Comparison of ENCODE assay signal across 8 mouse cellular contexts in genomic region chr11:98937410-98937913, GRCm38 (mm10). TPM values are rescaled to one million over a fixed set of nuclear protein-coding genes. Genes with fewer than 3 reads are reported as not detected.
A peak's percentile ranks its signal among the peaks of the same experiment; 100 is the strongest.
DNase-seq lines count a peak whose midpoint lies in the region; ATAC-seq and TF ChIP-seq lines count a peak whose summit lies in the region.

No protein-coding gene starts in this region.

- H3K4me1 ChIP-seq in ES-Bruce4 (ENCODE audit: control insufficient read depth, insufficient read depth, low read length): peaks cover 17% of the 10 kb centered on the region
- peaks cover 86% of the 10 kb centered on the region for H3K4me1 ChIP-seq in embryonic facial prominence, embryonic 15.5 days
- H3K4me1 ChIP-seq in heart, embryonic 13.5 days: peaks cover 89% of the 10 kb centered on the region
- peaks cover 74% of the 10 kb centered on the region for H3K4me1 ChIP-seq in kidney, embryonic 16.5 days (ENCODE audit: insufficient read depth, low read length)

- peak overlapping the region; percentile 96 for H3K9ac ChIP-seq in ES-Bruce4 (ENCODE audit: low read depth, poor library complexity, severe bottlenecking)
- H3K9ac ChIP-seq in embryonic facial prominence, embryonic 15.5 days: peak overlapping the region; percentile 75
- H3K9ac ChIP-seq in heart, embryonic 13.5 days: peak overlapping the region; percentile 91
- H3K9ac ChIP-seq in kidney, embryonic 16.5 days (replicated peaks; ENCODE audit: low read length): peak overlapping the region; percentile 91

- peak; percentile 90 for DNase-seq in adrenal gland, postnatal 25 days
- peak; percentile 93 to 96 for DNase-seq in lung, postnatal 4 days
- peak; percentile 88 for DNase-seq in retina, embryonic 14.5 days (ENCODE audit: low spot score)
- DNase-seq in urinary bladder, adult 2 months (ENCODE audit: low spot score): peak; percentile 77

- ATAC-seq in embryonic facial prominence, embryonic 15.5 days (ENCODE audit: insufficient number of reproducible peaks, low FRiP score, low TSS enrichment, low read depth): peak; percentile 88
- peak; percentile 80 for ATAC-seq in heart, embryonic 13.5 days (ENCODE audit: extremely low read depth, insufficient number of reproducible peaks, low FRiP score, low TSS enrichment)
- peak; percentile 88 for ATAC-seq in kidney, embryonic 16.5 days (ENCODE audit: low FRiP score, low TSS enrichment)

- no peak for TF ChIP-seq CTCF in ES-Bruce4 (IDR thresholded peaks at IDR 0.05; ENCODE audit: low read depth, low read length)

- no peaks in the 10 kb centered on the region for H3K9me3 ChIP-seq in ES-Bruce4 (replicated peaks; ENCODE audit: control insufficient read depth, insufficient read depth, low read length, poor library complexity, severe bottlenecking)
- no peaks in the 10 kb centered on the region for H3K9me3 ChIP-seq in embryonic facial prominence, embryonic 15.5 days (replicated peaks)
- H3K9me3 ChIP-seq in heart, embryonic 13.5 days: no peaks in the 10 kb centered on the region
- no peaks in the 10 kb centered on the region for H3K9me3 ChIP-seq in kidney, embryonic 16.5 days (ENCODE audit: low read length)

- no peaks in the 10 kb centered on the region for H3K27me3 ChIP-seq in ES-Bruce4 (ENCODE audit: control insufficient read depth, insufficient read depth, low read length, poor library complexity, severe bottlenecking)
- no peaks in the 10 kb centered on the region for H3K27me3 ChIP-seq in embryonic facial prominence, embryonic 15.5 days
- no peaks in the 10 kb centered on the region; the same call in 1 of the 2 replicates for H3K27me3 ChIP-seq in heart, embryonic 13.5 days (replicated peaks)
- no peaks in the 10 kb centered on the region for H3K27me3 ChIP-seq in kidney, embryonic 16.5 days (ENCODE audit: insufficient read depth, low read length)

- H3K4me3 ChIP-seq in ES-Bruce4 (ENCODE audit: low read depth, low read length): peak overlapping the region; percentile 82
- H3K4me3 ChIP-seq in embryonic facial prominence, embryonic 15.5 days (replicated peaks): peak overlapping the region; percentile 81
- H3K4me3 ChIP-seq in heart, embryonic 13.5 days: peak overlapping the region; percentile 89
- peak overlapping the region; percentile 80 for H3K4me3 ChIP-seq in kidney, embryonic 16.5 days (ENCODE audit: low read length)

- no peak for TF ChIP-seq EP300 in ES-Bruce4 (IDR thresholded peaks at IDR 0.05; ENCODE audit: insufficient read depth, low read depth, low read length)

- WGBS in embryonic facial prominence, embryonic 15.5 days: under 1% methylated on average over 35 of the region's 38 CpGs
- WGBS in heart, embryonic 13.5 days: under 1% methylated on average over 38 of the region's 38 CpGs
- WGBS in kidney, embryonic 16.5 days: 1% methylated on average over 32 of the region's 38 CpGs

- H3K27ac ChIP-seq in ES-Bruce4 (ENCODE audit: insufficient read depth, low read length): no peak overlapping the region
- H3K27ac ChIP-seq in embryonic facial prominence, embryonic 15.5 days (replicated peaks): peak overlapping the region; percentile 96
- H3K27ac ChIP-seq in heart, embryonic 13.5 days (replicated peaks): peak overlapping the region; percentile 99
- H3K27ac ChIP-seq in kidney, embryonic 16.5 days (ENCODE audit: low read length): peak overlapping the region; percentile 95

- peak overlapping the region; percentile 80 for H3K4me2 ChIP-seq in embryonic facial prominence, embryonic 15.5 days (replicated peaks)
- H3K4me2 ChIP-seq in heart, embryonic 13.5 days: peak overlapping the region; percentile 79
- peak overlapping the region; percentile 92 for H3K4me2 ChIP-seq in kidney, embryonic 16.5 days (replicated peaks; ENCODE audit: low read depth, low read length)

- no peaks in the 10 kb centered on the region for H3K36me3 ChIP-seq in ES-Bruce4 (ENCODE audit: control insufficient read depth, insufficient read depth, low read length, poor library complexity, severe bottlenecking)
- H3K36me3 ChIP-seq in embryonic facial prominence, embryonic 15.5 days: no peaks in the 10 kb centered on the region; the same call in 1 of the 2 replicates
- peaks cover 17% of the 10 kb centered on the region for H3K36me3 ChIP-seq in heart, embryonic 13.5 days
- H3K36me3 ChIP-seq in kidney, embryonic 16.5 days (ENCODE audit: insufficient read depth, low read length): no peaks in the 10 kb centered on the region

- no peak for TF ChIP-seq POLR2A in ES-Bruce4 (IDR thresholded peaks at IDR 0.05; ENCODE audit: insufficient read depth, low read length)

RNA-seq across cellular contexts. Expression of gene Rara, which starts 9.8 kb away (rescaled TPM):
- polyA plus RNA-seq in ES-Bruce4 (2011; ENCODE audit: insufficient read depth, insufficient read length, low read depth, missing spikeins): 23.7 and 26.3 TPM in 2 replicates
- total RNA-seq in adrenal gland, postnatal 25 days (2021): 21.8 and 27.7 TPM in 2 replicates
- 50.0 and 53.5 TPM in 2 replicates for polyA plus RNA-seq in embryonic facial prominence, embryonic 15.5 days (2015; fragmentation: Nextera tagmentation; extraction: Ambion mirVana)
- 27.9 and 28.3 TPM in 2 replicates for polyA plus RNA-seq in heart, embryonic 13.5 days (2015; fragmentation: Nextera tagmentation; extraction: Ambion mirVana)
- polyA plus RNA-seq in kidney, embryonic 16.5 days (2015; fragmentation: Nextera tagmentation; extraction: Ambion mirVana): 31.4 and 32.5 TPM in 2 replicates
- polyA plus RNA-seq in urinary bladder, adult 2 months (2012; rRNA removed): 8.5 and 13.7 TPM in 2 replicates

RNA-seq across cellular contexts. Expression of gene Cdc6, which starts 29.9 kb away (rescaled TPM):
- 54.3 and 55.8 TPM in 2 replicates for polyA plus RNA-seq in ES-Bruce4 (2011; ENCODE audit: insufficient read depth, insufficient read length, low read depth, missing spikeins)
- 1.7 and 4.3 TPM in 2 replicates for total RNA-seq in adrenal gland, postnatal 25 days (2021)
- 22.6 and 22.7 TPM in 2 replicates for polyA plus RNA-seq in embryonic facial prominence, embryonic 15.5 days (2015; fragmentation: Nextera tagmentation; extraction: Ambion mirVana)
- 21.1 and 22.9 TPM in 2 replicates for polyA plus RNA-seq in heart, embryonic 13.5 days (2015; fragmentation: Nextera tagmentation; extraction: Ambion mirVana)
- polyA plus RNA-seq in kidney, embryonic 16.5 days (2015; fragmentation: Nextera tagmentation; extraction: Ambion mirVana): 36.2 and 38.6 TPM in 2 replicates
- 2.7 and 3.8 TPM in 2 replicates for polyA plus RNA-seq in urinary bladder, adult 2 months (2012; rRNA removed)

RNA-seq across cellular contexts. Expression of gene Gjd3, which starts 45.4 kb away (rescaled TPM):
- not detected in 2 replicates for polyA plus RNA-seq in ES-Bruce4 (2011; ENCODE audit: insufficient read depth, insufficient read length, low read depth, missing spikeins)
- not detected in 2 replicates for total RNA-seq in adrenal gland, postnatal 25 days (2021)
- 0.96 and 1.1 TPM in 2 replicates for polyA plus RNA-seq in embryonic facial prominence, embryonic 15.5 days (2015; fragmentation: Nextera tagmentation; extraction: Ambion mirVana)
- polyA plus RNA-seq in heart, embryonic 13.5 days (2015; fragmentation: Nextera tagmentation; extraction: Ambion mirVana): 1.3 and 3.3 TPM in 2 replicates
- 0.59 TPM in 1 of 2 replicates, not detected in the other for polyA plus RNA-seq in kidney, embryonic 16.5 days (2015; fragmentation: Nextera tagmentation; extraction: Ambion mirVana)
- polyA plus RNA-seq in urinary bladder, adult 2 months (2012; rRNA removed): 0.55 and 0.87 TPM in 2 replicates
